Mouse (Mus musculus) heart, adult 11 months (tissue): ENCODE results near the gene Relt.

ENCODE experiments used
- DNase-seq: peaks from one replicate; pipeline ENCODE4 v3.0.0; 2022

Gene Relt

DNA sequence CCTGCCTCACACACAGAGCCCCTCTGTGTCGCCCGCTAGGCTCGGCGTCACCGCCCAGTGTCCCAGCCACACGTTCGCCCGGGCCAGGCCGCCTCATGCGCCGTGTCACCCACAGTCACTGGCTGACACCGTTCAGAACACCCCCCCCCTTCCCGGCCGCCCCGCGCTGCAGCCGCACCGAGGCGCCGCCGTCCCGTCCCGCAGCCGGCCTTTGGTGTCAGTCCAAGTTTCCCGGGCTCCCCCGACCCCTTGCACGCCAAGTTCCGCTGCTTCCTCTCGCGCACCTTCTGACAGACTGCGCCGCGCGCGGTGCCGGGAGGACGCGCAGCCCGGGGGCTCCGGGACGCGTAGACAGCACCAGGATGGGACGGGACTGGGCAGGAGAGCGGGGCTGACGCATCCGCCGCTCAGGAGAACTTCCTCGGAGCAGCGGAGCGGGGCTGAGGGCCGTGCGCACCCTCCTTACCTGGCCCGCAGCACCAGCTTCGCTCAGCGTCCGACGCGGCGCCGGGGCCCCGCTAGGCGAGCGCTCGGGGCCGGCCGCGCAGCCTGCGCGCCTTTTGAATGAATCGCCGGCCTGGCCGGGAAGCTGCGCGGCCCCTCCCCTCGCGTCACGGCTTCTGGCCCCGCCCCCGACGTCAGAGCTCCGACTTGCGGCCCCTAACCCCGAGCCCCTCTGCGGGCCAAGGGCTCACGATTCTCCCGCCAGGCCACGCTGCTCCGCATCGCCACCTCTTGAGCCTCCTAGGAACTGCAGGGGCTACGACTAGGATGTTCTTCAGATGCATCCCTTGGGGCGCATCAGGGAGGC lies at the start of gene Relt:
Gene Relt (minus strand): TSS at position 619 of the 811 bp plus-strand sequence.
- peak; percentile 99 for DNase-seq

DNA sequence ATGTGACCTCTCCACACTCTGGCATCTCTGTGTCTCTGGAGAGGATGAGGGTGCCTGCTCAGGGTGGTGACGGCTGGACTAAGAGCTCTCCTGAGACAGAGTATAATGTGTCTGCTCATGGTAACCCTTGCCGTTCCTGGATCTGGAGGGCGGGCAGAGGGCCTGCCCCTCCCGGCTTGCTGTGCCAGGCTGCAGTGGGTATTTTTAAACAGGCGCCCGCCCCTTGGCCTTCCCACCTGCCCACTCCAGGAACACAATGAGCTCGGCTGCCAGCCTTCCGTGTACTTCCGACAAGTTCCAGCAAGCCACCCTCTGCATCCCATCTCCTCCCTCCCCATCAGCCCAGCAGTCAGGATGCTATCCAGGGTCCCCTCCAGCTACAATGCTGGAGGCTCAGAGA lies 48.5 kb upstream of the Relt start:
- peak; percentile 97 for DNase-seq

DNA sequence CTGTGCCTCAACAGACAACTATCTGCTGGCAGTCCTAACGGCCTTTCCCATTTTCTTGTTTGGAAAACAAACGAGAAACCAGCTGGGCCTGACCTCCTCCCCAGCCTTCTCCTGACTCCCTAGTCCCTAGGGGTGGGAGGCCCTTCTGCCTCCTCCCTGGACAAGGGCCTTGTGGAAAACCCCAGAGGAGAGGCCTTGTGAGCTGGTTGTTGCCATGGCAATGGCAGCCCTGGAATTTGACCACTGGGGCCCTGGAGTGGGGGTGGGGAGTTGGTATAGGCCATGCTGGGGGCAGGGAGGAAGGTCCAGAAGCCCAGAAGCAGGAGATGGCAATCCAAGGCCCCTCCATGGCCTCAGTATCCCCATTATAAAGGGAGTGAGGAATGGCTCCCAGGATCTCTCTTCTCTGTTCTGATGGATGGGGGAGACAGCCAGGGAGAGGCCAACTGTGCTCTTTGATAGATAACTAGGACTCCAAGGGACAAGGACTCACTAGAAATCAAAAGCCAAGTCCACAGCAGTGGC lies 48.1 kb upstream of the Relt start:
- DNase-seq: peak; percentile 98

DNA sequence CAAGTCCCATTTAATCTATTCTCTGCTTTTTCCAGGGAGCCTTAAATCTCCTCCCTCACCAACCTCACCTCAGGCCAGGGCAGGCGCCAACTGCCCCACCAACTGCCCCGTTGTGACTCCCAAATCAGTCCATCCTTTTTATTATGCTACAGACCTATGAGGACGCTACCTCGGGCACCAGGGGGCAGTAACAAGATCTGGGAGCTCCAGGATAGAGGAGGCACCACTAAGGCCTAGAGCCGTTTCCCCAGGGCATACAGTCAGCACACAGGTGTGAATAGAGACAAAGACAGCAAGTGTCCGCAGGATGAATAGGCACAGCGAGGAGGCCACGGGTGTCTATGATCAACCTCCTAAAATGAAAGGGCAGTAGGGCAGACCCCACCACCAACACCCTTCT lies 45.3 kb upstream of the Relt start:
- DNase-seq: peak; percentile 94

DNA sequence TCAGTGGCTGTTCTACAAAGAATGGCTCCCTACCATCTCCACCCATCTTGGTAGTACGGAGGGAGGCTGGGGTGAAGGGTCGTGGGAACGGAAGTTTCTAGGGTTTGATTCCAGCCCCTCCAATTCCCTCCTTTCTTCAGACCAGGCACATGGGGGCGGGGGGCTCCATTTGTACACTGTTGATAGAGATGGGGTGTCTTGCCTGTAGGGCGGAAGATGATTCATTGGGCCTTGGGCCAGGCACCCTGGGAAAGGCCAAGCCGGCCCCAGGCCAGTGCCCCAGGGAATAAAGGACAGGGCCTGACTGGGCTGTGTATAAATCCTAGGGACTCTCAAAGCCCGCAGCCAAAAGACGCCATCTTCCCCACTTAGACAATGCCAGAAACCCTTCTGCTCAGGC lies 44.8 kb upstream of the Relt start:
- DNase-seq: peak; percentile 99

DNA sequence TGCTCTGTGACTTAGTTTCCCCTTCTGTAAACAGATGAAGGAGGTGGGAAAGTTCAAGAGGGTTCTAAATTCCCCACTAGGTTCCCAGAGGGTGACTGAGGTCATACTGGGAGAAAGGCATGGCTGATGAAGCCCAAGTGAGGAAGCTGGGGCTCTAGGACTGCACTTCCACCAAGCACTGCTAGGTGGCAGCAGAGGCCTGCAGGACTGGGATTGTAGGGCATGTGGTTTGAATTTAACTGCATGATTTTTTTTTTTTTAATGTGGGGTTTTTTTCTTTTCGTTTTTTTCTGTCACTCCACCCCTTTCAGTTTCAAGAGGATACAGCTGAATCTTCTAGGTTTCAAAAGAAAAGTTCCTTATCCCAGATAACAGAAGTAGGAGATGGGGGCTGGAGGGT lies 44.0 kb upstream of the Relt start:
- peak; percentile 97 for DNase-seq

DNA sequence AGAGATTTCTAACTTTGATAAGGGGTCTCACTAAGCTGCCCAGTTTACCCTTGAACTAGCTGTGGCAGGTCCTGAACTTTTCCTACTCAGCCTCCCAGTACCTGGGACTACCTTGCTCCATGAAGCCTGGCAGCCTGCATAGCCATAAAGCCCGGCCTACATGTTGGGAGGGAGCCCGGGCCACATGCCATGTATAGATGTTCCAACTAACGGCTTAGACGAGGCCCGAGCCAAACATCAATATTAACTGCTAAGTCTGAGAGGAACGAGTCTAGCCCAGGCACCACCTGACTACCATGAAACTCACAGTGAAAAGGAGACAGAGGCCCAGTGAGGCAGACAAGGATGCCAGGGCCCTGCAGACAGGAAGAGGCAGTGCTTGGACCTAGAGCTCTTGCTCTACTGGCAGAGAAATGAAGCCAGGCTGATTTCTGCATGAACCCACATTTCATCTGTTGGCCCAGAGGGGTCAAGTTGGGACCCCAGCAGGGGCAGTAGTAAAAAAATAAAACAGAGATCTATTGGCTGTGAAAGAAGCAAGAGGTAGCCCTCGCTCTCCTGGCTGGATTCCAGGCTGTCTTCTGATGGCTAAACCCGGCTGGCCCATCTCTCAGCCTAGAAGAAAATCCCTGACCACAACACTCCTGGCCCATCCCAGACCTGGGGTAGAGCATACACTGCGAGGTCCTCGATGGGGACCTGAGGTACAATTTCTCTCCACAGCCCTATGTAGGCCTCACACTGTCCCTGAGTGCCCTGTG lies 43.0 kb upstream of the Relt start:
- DNase-seq: no peak

DNA sequence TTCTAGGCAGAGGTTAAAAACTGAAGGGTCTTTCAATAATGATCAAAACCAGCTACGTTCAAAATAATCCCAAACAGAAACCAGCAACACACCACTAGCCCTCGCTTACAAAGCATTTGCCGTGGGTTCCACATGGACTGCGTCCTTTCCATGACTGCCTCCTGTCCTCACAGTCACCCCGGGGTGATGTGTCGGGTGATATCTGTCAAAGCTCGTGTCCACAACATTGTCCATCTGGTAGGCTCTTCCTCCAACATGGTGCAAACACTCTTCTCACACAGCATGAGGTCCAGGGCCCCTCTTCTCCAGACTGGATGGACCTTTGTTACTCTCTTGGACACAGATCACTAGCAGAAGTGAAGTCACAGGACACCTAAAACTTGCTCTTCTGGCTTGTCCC lies 41.8 kb upstream of the Relt start:
- no peak for DNase-seq

DNA sequence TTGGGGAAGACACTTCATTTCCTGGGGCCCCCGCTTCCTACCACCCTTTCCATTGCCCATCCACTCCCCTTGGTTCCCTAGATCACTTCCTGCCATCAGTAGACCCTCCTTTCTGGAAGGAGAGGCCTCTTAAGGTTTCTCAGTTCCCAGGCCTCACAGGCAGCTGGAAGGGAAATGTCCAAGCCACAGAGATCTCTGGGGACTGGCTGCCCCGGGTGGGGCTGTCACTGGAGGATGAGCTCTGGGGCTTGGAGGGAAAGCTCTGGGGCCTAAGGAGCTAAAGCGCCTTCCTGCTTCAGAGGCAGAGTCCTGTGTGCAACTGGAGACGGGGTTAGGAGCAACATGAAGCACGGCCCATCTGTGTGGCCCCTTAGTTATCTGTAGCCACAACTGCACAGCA lies 41.4 kb upstream of the Relt start:
- peak; percentile 97 for DNase-seq

DNA sequence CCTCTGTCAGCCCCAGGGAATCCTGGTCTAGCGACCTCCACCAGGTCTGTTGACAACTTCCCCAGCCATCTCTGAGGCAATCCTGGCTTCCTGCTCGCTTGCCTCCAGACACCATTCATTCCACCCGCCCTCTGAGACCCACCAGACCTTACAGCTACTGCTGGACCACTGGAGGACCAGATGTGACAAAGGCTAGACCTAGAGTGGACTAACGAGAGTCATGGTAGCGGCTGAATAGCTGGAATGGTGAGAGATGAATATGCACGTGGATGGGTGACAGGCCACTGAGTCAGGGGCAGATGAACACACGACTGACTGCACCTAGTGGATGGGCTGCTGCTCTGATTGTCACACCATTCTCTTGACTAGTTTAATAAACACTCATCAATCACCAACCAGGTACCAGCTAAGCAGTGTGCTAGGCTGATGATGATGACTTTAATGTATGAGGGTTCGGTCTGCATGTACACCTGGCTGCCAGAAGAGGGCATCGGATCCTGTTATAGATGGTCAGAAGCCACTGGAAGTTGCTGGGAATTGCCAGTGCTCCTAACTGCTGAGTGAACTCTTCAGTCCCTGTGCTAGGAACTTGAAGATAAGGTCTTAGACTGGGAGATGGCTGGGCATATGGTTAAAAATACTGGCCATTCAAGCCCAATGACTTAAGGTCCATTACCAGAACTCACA lies 39.3 kb upstream of the Relt start:
- DNase-seq: peak; percentile 91

DNA sequence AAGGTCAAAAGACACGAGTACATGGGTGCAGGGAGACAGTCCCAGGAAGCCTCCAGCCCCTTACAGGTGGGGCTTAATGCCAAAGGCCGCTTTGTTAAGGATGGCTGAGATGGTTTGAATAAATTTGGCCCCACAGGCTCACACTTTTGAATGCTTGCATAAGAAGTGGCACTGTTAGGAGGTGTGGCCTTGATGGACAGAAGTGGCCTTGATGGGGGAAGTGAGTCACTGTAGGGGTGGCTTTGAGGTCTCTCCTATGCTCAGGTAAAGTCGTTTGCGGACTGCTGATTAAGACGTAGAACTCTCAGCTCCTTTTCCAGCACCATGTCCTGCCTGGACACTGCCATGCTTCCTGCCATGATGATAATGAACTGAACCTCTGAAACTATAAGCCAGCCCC lies 34.6 kb upstream of the Relt start:
- DNase-seq: no peak

DNA sequence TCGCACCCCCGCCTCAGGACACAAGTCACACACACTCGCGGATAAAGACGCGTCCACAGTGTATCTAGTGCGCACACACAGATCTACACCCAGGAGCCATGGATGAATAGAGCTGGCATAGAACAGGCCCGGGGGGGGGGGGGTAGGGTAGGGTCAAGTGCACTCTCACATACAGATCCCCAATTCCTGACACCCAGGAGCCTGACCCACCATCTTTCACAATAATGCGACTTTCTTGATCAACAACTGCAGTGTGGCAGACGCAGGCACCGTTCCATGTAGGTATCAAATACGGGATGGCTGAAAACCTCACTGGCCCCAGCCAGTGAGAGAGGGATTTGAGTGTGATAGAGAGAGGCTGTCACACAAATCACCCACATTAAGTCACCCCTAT lies 31.6 kb upstream of the Relt start:
- DNase-seq: no peak

DNA sequence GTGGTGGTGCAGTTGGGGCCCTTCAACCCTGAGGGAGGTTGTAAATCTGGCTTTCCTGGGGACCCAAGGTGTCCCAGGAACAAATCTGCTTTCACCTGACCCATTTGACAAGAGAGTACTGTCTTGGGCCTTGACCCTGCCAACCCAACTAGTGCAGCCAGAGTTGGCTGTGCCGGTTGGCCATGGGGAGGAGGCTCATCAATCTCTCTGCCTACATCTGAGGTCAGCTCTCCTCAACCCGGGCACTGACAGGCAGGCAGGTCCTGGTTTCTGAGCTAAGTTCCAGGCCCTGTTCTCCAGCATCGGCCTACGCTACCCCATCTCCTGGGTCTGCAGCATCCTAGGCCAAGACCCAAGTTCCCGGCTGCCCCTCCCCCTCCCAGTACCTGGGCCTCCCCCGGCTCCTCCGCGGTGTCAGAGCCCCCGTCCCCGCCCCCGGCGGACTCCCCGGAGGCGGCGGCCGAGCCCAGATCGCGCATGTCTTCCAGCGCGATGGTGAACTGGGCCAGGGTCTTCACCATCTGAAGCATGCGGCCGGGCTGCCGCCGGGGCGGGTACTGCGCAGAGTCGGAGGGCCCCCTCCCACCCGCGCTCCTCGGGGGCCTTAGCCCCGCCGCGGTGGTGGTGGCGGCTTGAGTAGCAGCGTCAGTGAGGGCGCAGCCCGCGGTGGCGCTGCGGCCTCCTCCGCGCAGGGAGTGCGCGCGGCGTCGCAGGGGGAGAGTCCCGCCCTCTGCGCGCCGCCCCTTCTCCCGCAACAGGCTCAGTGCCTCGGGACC lies 31.0 kb upstream of the Relt start:
- peak; percentile 94 for DNase-seq

DNA sequence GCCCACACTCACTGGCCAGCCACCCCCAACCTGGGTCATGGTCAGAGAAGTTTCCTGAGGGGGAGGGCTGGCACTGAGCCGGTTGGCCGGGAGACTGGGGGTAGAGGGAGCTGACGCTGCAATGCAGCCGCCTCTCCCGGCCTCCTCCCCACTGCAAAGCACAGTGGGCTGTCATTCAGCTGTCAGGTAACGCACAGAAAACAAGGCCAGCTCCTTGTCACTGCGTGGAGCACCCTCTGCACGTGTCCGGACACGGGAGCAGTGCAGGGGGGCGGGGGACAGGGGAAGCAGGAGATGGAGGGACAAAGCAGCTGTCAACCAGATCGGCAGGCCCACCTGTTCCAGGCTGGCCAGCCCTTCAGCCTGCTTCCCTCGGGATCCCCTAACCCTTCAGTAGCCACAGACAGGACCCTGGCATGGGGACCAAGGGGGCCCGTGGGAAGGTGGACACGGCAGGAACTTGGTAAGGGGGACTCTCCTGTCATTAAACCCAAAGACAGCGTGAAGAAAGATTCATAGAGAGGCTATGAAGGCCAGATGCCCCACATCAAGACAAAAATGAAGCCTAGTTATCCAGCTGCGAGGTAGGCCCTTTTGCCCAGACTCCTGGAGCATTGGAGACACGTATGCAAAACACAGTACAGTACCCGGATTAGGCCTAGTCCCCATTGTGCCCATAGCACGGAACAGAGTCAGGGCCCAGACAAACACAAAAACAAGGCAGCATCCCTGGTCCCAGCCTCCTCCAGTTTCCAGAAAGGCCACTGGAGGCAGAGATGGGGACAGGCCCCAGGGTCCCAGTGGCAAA lies 30.2 kb upstream of the Relt start:
- peak; percentile 96 for DNase-seq

DNA sequence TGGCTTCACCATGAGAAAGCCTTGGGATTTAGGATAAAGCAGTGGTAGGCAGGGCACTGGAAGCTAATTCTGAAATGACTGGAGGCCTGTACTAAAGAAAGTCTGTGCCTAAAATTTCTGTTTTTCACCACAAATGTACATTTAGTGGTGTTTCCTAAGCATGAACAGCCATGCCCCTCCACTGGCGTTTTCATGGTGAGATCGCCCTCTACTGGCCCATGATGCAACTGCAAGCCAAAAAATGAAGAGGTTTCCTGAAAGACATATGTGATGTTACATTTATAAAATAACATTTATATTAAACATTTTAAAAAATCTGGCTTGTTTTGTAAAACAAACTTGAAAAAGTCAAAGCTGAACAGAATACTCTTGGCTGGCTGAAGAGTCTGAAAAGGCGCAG lies 23.3 kb upstream of the Relt start:
- no peak for DNase-seq

DNA sequence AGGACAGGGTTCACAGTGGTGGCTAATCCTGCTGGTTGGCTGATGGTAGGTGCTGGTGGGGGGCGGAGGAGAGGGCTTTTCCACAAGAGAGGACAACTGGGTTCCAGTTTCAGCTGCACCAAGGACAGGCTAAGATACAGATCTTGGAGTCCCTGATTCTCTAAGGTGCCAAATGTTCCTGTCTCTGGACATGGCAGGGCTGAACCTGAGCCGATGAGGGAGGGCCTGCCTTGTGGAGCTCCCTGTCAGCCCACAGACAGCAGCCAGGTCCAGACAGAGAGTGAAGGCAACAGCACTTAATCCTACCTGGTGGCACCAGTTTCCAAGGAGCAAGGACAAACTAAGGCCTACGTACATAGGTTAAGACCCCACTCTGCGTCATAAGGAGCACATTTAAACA lies 21.2 kb upstream of the Relt start:
- DNase-seq: no peak

DNA sequence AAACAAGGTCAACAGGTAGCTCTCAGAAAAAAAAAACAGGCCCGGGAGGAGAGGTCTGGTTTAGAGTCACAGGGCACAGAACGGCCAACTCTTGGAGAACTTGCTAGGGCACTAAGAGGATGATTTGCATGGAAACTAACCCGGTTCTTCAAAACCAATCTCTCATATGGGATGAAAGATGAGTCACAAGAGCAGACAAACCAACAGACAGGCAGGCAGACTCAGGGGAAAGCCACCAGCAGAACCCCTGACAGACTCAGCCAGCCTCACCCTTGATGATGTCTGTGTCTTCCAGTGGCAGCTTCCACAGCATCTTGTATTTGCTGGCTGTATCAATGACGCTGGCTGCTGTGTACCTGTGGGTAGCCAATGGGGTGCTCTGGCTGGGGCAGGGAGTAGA lies 18.7 kb upstream of the Relt start:
- DNase-seq: no peak

DNA sequence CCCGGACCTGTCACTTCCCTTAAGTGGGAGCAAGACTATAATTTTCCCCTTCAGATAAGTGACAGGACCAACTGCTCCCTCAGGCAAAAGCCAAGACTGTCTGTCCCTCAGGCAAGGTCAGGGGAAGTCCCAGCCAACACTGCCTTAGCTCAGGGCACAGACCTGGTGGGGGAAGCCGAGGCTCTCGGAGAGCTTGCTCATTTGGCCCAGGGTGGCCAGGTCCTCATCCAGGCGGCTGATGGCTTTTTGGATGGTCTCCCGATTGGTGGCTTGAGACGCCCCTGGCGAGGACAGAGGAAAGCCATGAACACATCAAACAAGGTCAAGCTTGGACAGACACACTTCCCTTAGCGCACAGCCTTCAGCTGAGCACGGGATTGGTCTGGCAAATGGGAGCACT lies 18.3 kb upstream of the Relt start:
- no peak for DNase-seq

DNA sequence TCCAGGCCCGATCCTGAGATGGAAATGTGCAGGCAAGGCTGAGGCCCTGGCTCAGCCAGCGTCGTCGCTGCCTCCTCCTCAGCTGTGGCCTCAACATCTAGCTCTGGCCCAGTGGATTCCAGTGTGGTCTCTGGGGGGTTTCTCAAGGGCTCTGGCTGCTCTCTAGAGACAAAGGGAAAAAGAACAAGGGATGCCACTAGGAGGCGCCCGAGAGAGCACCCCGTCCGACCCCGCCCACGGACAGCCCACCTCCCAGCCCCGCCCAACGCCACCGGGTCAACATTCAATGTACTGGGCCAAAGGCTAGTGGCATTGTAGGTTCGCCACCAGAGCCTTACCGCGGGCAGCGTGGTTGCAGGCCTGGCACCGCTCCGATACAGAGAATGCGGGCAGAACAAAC lies 16.3 kb upstream of the Relt start:
- peak; percentile 96 for DNase-seq

DNA sequence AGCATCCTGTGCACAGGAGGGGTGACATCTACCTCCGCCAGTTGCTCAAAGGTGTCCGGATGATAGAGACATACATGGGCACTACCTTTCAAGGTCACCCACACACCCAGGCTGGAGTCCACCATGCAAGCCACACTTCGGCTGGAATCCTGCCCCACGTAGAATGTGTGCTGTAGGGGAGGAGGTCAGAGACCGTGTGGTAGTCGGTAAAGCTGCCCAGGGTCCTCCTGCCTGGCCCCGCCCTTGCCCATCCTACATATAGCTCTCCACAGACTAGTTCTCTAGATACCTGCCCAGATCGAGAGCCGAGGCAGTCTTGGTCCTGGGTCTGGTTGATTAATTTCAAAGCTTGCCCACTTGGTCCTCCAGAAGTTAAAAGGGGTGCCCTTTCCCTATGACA lies 13.5 kb upstream of the Relt start:
- peak; percentile 93 for DNase-seq

DNA sequence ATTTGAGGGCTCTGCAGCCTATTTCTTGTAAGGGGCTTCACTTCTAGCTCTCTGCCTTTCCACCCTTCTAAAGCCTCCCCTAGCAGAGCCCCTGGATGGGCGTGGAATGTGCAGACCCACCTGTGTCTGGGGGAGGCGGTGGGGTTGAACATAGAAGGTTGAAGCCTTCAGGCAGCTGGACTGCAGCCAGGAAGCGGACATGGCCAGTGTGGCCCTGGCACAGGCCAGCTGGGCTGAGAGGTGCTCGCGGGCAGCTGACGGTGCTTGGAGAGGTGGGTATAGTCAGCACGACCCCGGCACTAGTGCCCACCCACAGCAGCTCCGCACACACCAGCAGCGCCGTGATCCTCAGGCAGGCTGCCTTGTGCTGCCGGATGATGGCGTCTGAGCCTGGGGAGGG lies 13.0 kb upstream of the Relt start:
- DNase-seq: peak; percentile 93

DNA sequence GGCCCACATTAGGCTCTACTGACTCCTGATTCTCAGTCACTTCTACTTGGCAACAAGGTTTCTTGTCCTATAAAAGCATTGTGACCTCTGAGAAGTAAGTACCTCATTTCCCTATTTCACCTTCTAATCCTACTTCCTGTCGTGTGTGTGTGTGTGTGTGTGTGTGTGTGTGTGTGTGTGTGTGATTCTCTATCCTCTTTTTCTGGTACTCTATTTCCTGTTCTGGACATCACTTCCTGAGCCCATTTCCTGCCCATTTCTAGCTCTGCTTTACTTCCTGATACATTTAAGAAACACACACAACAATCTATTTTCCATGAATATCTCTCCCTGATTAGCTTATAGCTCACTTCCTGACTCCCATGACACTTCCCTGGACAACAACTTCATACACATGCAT lies 12.6 kb upstream of the Relt start:
- no peak for DNase-seq
